Mouse (Mus musculus) inflammation-experienced regulatory T-cells, adult 6 months (primary cell): ENCODE data around the gene Hist1h2bn. TPM values are rescaled to one million over a fixed set of nuclear protein-coding genes. Genes with fewer than 3 reads are reported as not detected.

ENCODE experiments used
- ATAC-seq: one replicate; pipeline ENCODE4 v1.8.0; 2017
- polyA plus RNA-seq, 3 experiments: library from polyadenylated mRNA; unstranded; fragments of 100-300 nt; shearing (Covaris generic); gene quantifications; one replicate each; pipeline ENCODE4 v1.2.1; 2017

The Hist1h2bn gene
- polyA plus RNA-seq, 3 experiments from 2014 or later: 1.8 to 3.0 TPM; not detected in 1

- peak; percentile 2 for ATAC-seq
These were observed 28.7 kb downstream of the Hist1h2bn start for GRCm38 (mm10) chr13:21782361-21783254.

GRCm38 (mm10) chr13:21783255-21783617, 29.3 kb downstream of the Hist1h2bn start, which contains the start of gene Hist1h3i:
TSS of gene Hist1h3i (minus strand) at chr13:21783370.
- ATAC-seq: peak; percentile 61

DNA sequence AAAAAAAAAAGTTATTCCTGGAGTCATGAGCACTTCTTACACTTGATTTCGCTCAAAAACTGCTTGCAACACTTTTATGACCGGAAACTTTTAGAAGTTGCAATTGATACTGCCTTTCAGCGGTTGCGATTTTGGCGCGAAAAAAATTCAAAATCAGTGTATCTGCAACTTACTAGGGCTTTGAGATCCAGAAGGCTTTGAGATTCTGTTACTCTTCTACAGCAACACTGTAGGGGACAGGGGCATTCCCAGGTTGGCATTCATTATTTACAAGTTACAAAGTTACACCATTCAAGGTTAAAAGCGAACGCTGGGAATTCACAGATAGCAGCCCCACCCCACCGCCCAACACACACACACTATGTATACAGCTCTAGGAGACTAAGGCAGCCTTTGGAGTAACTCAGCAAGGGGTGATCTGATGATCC, 29.8 kb downstream of the Hist1h2bn start:
- ATAC-seq: no peak

GRCm38 (mm10) chr13:21784311-21784710, 30.4 kb downstream of the Hist1h2bn start:
- ATAC-seq: no peak

- no peak for ATAC-seq
These were observed 32.4 kb downstream of the Hist1h2bn start for GRCm38 (mm10) chr13:21786189-21786898.

- peak; percentile 90 for ATAC-seq
These were observed 33.1 kb downstream of the Hist1h2bn start, which contains the start of the genes Hist1h2an and Hist1h2bp for GRCm38 (mm10) chr13:21786899-21787629. TSS of gene Hist1h2an (minus strand) at chr13:21787218. TSS of gene Hist1h2bp (plus strand) at chr13:21787461.

- no peak for ATAC-seq
These were observed 34.1 kb downstream of the Hist1h2bn start for GRCm38 (mm10) chr13:21787760-21788593.

DNA sequence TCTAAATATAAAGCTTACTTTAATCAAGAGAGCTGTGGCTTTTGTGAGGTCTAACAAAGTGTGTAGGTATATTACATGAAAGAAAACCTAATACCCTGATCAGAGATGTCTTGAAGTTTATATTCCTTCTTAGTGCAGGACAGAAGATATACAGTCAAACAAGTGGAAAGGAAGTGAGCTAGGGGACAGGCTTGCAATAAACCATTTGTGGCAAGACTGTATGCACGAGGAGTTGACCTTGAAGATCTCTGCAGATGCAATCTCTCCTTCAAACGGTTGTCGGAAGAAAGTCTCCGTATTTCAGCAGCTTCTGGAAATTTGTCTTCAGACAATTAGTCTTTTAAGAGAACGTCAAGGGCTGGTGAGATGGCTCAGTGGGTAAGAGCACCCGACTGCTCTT, 36.0 kb downstream of the Hist1h2bn start:
- ATAC-seq: no peak

- ATAC-seq: no peak
These were observed 36.8 kb downstream of the Hist1h2bn start for GRCm38 (mm10) chr13:21790601-21791283.

DNA sequence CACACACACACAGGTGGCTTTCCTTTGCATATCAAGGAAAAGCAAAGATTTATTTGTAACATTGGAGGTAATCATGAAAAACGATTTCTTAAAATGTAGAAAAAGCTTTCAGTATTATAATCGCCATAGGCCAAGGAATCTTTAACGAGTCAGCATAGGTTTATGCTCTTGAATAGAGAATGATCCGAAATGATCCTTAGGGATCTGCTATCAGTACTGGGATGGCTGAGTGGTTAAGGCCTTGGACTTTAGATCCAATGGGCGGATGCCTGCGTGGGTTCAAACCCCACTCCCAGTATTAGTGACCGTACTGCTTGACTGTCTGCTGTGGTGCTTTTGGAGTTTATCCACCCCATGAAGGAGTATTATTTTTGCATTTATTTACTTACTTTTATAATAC, 41.7 kb downstream of the Hist1h2bn start:
- ATAC-seq: no peak

DNA sequence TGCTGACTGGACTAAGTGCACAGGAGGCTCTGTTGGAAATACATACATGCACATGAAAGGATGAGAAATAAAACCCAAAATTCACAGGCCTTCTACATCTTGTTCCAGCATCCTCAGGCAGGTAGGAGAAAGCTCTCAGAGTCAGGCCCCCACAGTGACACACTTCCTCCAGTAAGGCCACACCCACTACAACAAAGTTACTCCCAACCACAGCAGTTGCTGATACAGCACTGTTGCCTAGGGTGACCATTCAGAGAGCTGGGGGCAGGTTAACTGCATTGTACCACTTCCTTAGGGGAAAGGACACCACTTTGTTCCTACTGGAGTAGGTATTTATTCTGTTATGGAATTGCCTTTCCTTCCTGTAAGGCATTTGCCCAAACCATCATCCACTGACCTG, 43.2 kb downstream of the Hist1h2bn start:
- ATAC-seq: peak; percentile 52

- ATAC-seq: peak; percentile 94
These were observed 49.1 kb downstream of the Hist1h2bn start for GRCm38 (mm10) chr13:21803058-21803457.

Other genes with a start within 250 kb of the Hist1h2bn start
- gene Zkscan8, start 223.0 kb upstream of the Hist1h2bn start, polyA plus RNA-seq: 1 to 10 TPM; 5.8 to 8.7 (median 5.9) TPM
- gene Olfr1366, start 211.3 kb upstream of the Hist1h2bn start, polyA plus RNA-seq: not detected
- gene Olfr1535, start 194.2 kb upstream of the Hist1h2bn start, polyA plus RNA-seq: under 1 TPM in 2 of 3 experiments, not detected in 1; 0.11 to 0.19 TPM
- not detected for gene Olfr1364, start 172.4 kb upstream of the Hist1h2bn start, polyA plus RNA-seq
- not detected for gene Olfr1362, start 140.1 kb upstream of the Hist1h2bn start, polyA plus RNA-seq
- gene Olfr11, start 111.6 kb upstream of the Hist1h2bn start, polyA plus RNA-seq: not detected
- gene Olfr1361, start 90.7 kb upstream of the Hist1h2bn start, polyA plus RNA-seq: not detected
- gene Olfr1360, start 76.7 kb upstream of the Hist1h2bn start, polyA plus RNA-seq: not detected
- gene Olfr1359, start 56.0 kb upstream of the Hist1h2bn start, polyA plus RNA-seq: not detected
- not detected for gene Hist1h2bl, start 38.0 kb upstream of the Hist1h2bn start, polyA plus RNA-seq
- gene Hist1h2ai, start 37.7 kb upstream of the Hist1h2bn start, polyA plus RNA-seq: 10 to 100 TPM in 1 of 3 experiments, not detected in 2; 25.0 TPM
- 1 to 10 TPM in 1 of 3 experiments, not detected in 2; 4.9 TPM for gene Hist1h3h, start 36.5 kb upstream of the Hist1h2bn start, polyA plus RNA-seq
- gene Hist1h2bm, start 32.1 kb upstream of the Hist1h2bn start, polyA plus RNA-seq: 1 to 10 TPM in 2 of 3 experiments, not detected in 1; 1.6 to 4.7 TPM
- gene Hist1h4j, start 19.1 kb upstream of the Hist1h2bn start, polyA plus RNA-seq: not detected
- 10 to 100 TPM in 1 of 3 experiments, 1 to 10 TPM in 2; 1.5 to 15.3 (median 8.0) TPM for gene Hist1h4k, start 3.6 kb upstream of the Hist1h2bn start, polyA plus RNA-seq
- 1 to 10 TPM in 1 of 3 experiments, not detected in 2; 6.2 TPM for gene Hist1h2ak, start 296 bp upstream of the Hist1h2bn start, polyA plus RNA-seq
- 10 to 100 TPM in 1 of 3 experiments, 1 to 10 TPM in 2; 3.0 to 89.4 (median 8.5) TPM for gene Hist1h1b, start 26.5 kb downstream of the Hist1h2bn start, polyA plus RNA-seq
- 1 to 10 TPM in 2 of 3 experiments, not detected in 1; 3.1 to 3.4 TPM for gene Hist1h3i, start 29.2 kb downstream of the Hist1h2bn start, polyA plus RNA-seq
- gene Hist1h2an, start 33.1 kb downstream of the Hist1h2bn start, polyA plus RNA-seq: 1 to 10 TPM in 1 of 3 experiments, not detected in 2; 3.5 TPM
- gene Hist1h2bp, start 33.3 kb downstream of the Hist1h2bn start, polyA plus RNA-seq: 1 to 10 TPM; 1.6 to 3.6 (median 3.0) TPM
- gene Hist1h2bq, start 56.1 kb downstream of the Hist1h2bn start, polyA plus RNA-seq: 10 to 100 TPM in 1 of 3 experiments, 1 to 10 TPM in 1, not detected in 1; 6.1 to 12.5 TPM
- 10 to 100 TPM in 1 of 3 experiments, 1 to 10 TPM in 1, not detected in 1; 2.4 to 11.2 TPM for gene Hist1h2ao, start 56.3 kb downstream of the Hist1h2bn start, polyA plus RNA-seq
- 10 to 100 TPM in 1 of 3 experiments, 1 to 10 TPM in 2; 5.8 to 17.9 (median 8.9) TPM for gene Hist1h4m, start 57.6 kb downstream of the Hist1h2bn start, polyA plus RNA-seq
- 1 to 10 TPM in 2 of 3 experiments, not detected in 1; 6.5 to 9.3 TPM for gene Hist1h4n, start 78.1 kb downstream of the Hist1h2bn start, polyA plus RNA-seq
- 100 to 1,000 TPM in 1 of 3 experiments, 10 to 100 TPM in 2; 58.0 to 576 (median 60.6) TPM for gene Hist1h2ap, start 79.4 kb downstream of the Hist1h2bn start, polyA plus RNA-seq
- gene Hist1h2br, start 79.6 kb downstream of the Hist1h2bn start, polyA plus RNA-seq: 10 to 100 TPM in 1 of 3 experiments, 1 to 10 TPM in 1, not detected in 1; 6.1 to 12.2 TPM
- not detected for gene Zfp184, start 191.0 kb downstream of the Hist1h2bn start, polyA plus RNA-seq
- gene Pom121l2, start 227.1 kb downstream of the Hist1h2bn start, polyA plus RNA-seq: not detected